Mouse (Mus musculus) c-Kit-positive CD71-positive TER-119-negative erythroid progenitor cells, embryonic 14.5 days (primary cell): ENCODE measurements around the gene Polr2f.

ENCODE experiments used
- DNase-seq: peaks from one replicate; pipeline ENCODE4 v3.0.0-alpha.2; 2013; ENCODE audit warnings: low read depth

Gene Polr2f

GRCm38 (mm10) chr15:79162301-79162700 lies 21.5 kb downstream of the Polr2f start:
- DNase-seq = no peak

GRCm38 (mm10) chr15:79162822-79163221 lies 22.0 kb downstream of the Polr2f start:
- no peak for DNase-seq

DNA sequence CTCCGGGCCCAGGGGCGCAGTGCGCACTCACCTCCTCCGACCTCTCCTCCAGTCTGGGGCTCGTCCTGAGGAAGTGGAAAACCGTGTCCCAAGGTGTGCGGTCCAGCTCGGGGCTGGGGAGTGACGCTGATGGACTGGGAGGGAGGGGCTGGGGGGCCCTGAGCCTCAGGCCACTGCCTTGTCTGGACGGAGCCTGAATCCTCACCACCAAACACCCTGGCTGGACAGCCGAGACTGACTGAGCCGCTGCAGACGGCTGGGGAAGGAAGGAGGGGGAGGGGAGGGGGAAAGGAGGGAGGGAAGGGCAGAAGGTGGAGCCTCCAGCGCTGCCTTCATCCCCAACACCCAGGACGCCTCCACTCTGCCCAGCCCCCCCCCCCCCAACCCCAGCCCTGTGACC lies 23.4 kb downstream of the Polr2f start:
- DNase-seq = no peak

- no peak for DNase-seq
These were observed 24.3 kb downstream of the Polr2f start, which contains the start of gene Sox10 for GRCm38 (mm10) chr15:79165140-79165539. Gene Sox10 (minus strand): TSS chr15:79165240.

GRCm38 (mm10) chr15:79166712-79167111 lies 25.9 kb downstream of the Polr2f start:
- DNase-seq = no peak

DNA sequence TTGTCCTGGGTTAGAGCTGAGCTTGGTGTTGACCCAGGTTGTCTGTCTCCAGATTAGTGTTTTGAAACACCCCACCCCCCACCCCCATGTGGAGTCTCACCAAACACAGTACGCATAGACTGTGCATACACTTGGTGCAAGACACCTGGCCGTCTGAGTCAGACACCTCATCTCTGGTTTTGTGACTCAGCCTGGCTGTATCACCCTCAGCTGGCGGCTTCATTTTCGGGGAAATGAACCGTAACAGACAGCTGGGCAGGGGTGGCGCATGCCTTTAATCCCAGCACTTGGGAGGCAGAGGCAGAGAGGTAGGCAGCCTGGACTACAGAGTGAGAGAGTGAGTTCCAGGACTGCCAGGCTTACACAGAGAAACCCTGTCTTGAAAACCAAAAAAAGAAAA lies 36.1 kb downstream of the Polr2f start:
- DNase-seq = no peak

DNA sequence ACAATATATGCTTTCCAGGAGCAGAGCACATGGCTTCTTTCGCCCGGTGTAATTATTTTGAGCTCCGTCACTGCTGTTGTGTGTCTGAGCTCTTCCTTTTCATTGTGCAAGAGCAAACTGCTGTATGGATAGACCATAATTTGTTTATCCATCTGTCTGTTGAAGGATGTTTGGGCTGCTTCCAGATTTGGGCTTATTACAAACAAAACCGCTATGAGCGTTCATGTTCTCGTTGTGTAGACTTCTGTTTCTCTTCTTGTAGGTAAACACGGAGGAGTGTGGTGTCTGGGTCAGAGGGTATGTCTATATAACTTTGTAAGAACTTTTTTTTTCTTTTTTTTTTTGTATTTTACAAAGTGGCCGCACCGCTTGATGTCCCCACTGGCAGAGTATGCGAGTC lies 44.4 kb downstream of the Polr2f start:
- no peak for DNase-seq

DNA sequence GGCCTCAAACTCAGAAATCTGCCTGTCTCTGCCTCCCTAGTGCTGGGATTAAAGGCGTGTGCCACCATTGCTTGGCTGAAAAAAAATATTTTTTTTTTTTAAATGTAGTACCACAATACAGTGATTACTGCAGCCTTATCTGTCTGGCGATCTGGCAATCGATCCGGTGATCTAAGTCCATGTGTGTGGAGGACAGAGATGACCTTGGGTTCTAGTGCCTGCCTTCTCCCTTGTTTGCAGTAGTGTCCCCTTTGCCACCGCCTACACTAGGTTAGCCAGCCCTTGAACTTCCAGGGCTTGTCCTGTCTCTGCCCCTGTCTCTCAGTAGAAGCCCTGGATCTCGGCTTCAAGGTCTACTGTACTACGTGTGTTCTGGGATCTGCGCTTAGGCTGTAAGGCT lies 47.0 kb downstream of the Polr2f start:
- no peak for DNase-seq

DNA sequence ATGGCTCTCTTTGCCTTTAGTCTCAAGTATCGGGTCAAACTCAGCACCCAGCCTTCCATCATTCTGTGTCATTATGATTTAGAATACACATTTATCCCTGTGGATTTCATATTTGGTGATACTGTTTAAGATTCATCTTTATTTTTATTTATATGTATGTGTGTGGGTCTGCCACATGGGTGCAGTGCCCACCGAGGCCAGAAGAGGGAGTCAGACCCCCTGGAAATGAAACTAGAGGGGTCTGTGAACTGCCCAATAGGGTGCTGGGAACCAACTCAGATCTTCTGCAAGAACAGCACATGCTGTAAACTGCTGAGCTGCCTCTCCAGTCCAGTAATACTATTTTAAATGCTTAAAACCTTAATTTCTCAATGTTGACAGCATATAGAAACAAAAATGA lies 50.6 kb downstream of the Polr2f start:
- no peak for DNase-seq

- no peak for DNase-seq
These were observed 51.6 kb downstream of the Polr2f start for GRCm38 (mm10) chr15:79192450-79192849.

DNA sequence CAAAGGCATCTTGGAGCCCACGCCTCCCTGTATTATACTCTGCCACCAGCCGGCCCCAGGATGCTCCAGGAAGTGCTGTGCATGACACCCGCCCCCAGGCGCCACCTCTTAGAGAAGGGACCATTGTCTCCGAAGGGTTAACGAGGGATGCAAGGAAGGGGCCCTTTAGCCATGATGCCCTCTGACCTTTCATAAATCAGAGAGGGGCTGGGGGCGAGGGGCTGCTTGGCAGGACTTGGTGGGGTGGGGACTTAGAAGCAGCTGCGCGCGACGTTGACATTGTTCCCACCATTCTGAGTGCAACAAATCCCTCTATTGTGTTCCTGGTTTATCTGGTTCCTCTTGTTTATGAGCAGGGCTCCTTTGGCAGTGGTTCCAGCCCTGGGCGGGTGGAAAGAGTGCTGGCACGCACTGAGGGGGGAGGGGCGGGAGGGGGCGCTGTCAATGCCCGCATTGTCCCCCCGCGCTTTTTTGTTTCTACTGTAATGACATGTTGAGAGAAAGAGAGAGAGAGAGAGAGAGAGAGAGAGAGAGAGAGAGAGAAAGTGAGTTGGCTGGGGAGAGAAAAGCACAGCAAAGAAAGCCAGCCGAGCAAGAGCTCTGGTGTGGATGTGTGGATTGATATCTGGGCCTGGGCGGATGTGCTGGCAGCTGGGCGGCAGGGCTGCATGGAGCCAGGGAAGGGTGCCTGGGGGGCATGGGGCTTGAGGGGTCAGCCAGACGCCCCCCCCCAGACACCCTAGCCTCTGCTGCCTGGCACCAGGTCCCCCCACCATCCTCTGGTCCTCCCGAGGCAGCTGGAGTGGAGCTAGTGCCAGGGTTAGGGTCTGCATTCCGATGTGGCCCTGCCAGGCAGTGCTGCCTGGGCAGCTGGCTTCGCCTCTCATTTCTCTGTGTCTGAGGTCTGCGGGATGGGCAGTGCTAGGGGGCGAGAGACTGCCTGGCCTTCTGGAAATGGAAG lies 52.4 kb downstream of the Polr2f start:
- no peak for DNase-seq

- no peak for DNase-seq
These were observed 53.2 kb downstream of the Polr2f start for GRCm38 (mm10) chr15:79194048-79194447.

DNA sequence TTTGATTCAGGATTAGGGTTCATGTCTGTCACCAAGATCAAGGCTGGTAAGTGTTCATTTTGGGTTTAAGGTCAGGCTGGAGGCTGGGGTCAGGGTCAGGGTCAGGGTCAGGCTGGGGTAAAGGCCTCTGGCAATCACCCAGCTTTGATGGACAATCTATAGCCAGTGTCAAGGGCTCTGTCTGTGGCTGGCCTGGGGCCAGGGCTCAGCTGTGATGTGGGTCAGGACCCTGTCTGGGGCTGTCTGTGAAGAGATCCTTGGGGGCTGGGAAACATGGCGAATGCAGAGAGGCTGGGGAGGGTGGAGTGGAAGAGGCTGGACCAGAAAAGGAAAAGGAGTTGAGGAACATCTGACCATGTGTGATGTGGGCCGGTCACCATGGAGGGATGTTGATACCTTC lies 54.1 kb downstream of the Polr2f start:
- DNase-seq = no peak

- no peak for DNase-seq
These were observed 54.7 kb downstream of the Polr2f start for GRCm38 (mm10) chr15:79195492-79195891.

DNA sequence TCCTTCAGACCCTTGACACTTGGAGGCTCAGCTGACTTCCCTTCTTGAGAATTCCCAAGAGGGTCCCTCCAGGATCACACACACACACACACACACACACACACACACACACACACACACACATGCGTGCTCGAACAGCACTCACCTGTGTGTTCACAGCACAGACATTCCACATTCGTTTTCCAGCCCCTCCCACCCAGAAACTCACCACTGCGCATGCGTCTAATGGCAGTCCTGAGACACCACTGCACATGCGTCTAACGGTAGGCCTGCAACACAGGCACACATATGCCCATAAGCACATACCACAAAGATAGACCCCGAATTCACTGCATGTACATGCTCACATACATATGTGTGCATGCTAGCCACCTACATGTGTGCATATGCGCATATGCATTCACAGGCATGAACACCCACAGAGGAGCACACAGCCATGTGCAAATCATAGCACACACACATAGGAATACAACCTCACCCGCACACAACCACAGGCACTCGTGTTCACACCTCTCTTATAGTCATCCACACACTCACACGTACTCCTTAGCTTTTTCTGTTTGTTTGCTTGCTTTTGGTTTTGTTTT lies 58.7 kb downstream of the Polr2f start:
- no peak for DNase-seq
